Mouse (Mus musculus) lung, postnatal 0 days (tissue): Measurements from ENCODE around the gene Mbnl2. TPM values are rescaled to one million over a fixed set of nuclear protein-coding genes. Genes with fewer than 3 reads are reported as not detected.

Source experiments
- ATAC-seq: fragments of 200-750 bp; cut with Nextera tagmentation; 2 replicates; pipeline ENCODE4 v1.8.0; 2017; ENCODE audit warnings: moderate library complexity
- DNase-seq: peaks from one replicate; pipeline ENCODE4 v3.0.0-alpha.2; 2016; ENCODE audit warnings: low spot score
- H3K27ac ChIP-seq: fragments of 300-500 bp; sonication (generic); 2 replicates; pipeline ENCODE4 v1.5.1; 2014; ENCODE audit warnings: antibody characterized with exemption, mild to moderate bottlenecking, low read length, mixed read lengths
- H3K27me3 ChIP-seq: fragments of 300-500 bp; sonication (generic); replicated peaks from 2 replicates; pipeline ENCODE4 v1.6.1; 2014; ENCODE audit warnings: low read length, mixed read lengths; ENCODE audit not compliant: insufficient read depth
- H3K36me3 ChIP-seq: fragments of 300-500 bp; sonication (generic); 2 replicates; pipeline ENCODE4 v1.6.1; 2014; ENCODE audit warnings: low read length, mixed read lengths; ENCODE audit not compliant: insufficient read depth
- H3K4me1 ChIP-seq: fragments of 300-500 bp; sonication (generic); 2 replicates; pipeline ENCODE4 v1.6.1; 2014; ENCODE audit warnings: antibody characterized with exemption, low read depth, low read length, mixed read lengths; ENCODE audit not compliant: insufficient read depth
- H3K4me2 ChIP-seq: fragments of 300-500 bp; sonication (generic); replicated peaks from 2 replicates; pipeline ENCODE4 v1.6.1; 2014; ENCODE audit warnings: low read depth, mild to moderate bottlenecking, low read length, moderate library complexity, mixed read lengths
- H3K4me3 ChIP-seq: fragments of 300-500 bp; sonication (generic); 2 replicates; pipeline ENCODE4 v1.5.1; 2014; ENCODE audit warnings: low read depth, low read length
- H3K9ac ChIP-seq: fragments of 300-500 bp; sonication (generic); replicated peaks from 2 replicates; pipeline ENCODE4 v1.6.1; 2014; ENCODE audit warnings: low read depth, mild to moderate bottlenecking
- H3K9me3 ChIP-seq: fragments of 300-500 bp; sonication (generic); 2 replicates; pipeline ENCODE4 v1.6.1; 2016; ENCODE audit warnings: low read length, mixed read lengths
- CTCF ChIP-seq: IDR thresholded peaks from 2 replicates; pipeline ENCODE4 v1.5.1; 2016; ENCODE audit warnings: antibody characterized with exemption, mild to moderate bottlenecking
- EP300 ChIP-seq: IDR thresholded peaks from 2 replicates; pipeline ENCODE4 v1.6.1; 2016; ENCODE audit warnings: antibody characterized with exemption, mild to moderate bottlenecking, control low read depth
- WGBS: fragments of 180-500 bp; shearing (Covaris S2); extraction: QIAGEN DNeasy Blood & Tissue Kit; methylation state at CpG from one replicate; pipeline ENCODE4 v1.1.7; 2014; 5-methylcytosine and 5-hydroxymethylcytosine counted together
- polyA plus RNA-seq: library from polyadenylated mRNA; unstranded; fragments of >200 nt; fragmentation: Nextera tagmentation; extraction: Ambion mirVana; gene quantifications from 2 replicates; pipeline ENCODE4 v1.2.1, GENCODE M21; 2015

Mbnl2 gene
- polyA plus RNA-seq, 1 experiment from 2014 or later = 171 TPM

DNA sequence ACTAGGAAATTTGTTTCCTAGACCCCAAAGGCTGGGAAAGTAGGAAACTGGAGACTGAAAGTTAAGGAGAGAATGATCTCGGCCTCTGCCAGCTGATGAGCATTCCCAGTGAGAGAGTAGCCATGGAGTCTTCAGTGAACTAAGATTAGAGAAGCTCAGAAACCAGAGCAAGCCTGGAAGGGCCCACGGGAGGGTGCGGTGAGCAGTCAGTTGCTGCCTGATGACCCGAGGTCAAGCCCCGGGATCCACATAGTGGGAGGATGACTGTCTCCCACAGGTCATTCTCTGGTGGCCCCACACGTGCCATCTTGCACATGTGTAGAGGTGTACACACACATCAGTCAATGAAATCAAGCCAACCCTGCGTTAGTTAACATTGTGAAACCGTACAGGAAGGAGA lies 118.0 kb downstream of the Mbnl2 start:
- TF ChIP-seq CTCF (no peak), EP300 (no peak)
- DNase-seq (no peak), ATAC-seq (no peak)
- Histone ChIP-seq H3K4me3 (no peak overlapping the region), H3K9ac (no peak overlapping the region), H3K9me3 (no peaks in the 10 kb centered on the region), H3K27ac (no peak overlapping the region), H3K36me3 (peaks cover 19% of the 10 kb centered on the region), H3K4me2 (no peak overlapping the region), H3K27me3 (no peaks in the 10 kb centered on the region), H3K4me1 (0 out of 2 replicates have a peak, but pooled peaks cover 4% of the 10 kb centered on the region)
- 81% methylated on average over 8 of the region's 8 CpGs for WGBS

DNA sequence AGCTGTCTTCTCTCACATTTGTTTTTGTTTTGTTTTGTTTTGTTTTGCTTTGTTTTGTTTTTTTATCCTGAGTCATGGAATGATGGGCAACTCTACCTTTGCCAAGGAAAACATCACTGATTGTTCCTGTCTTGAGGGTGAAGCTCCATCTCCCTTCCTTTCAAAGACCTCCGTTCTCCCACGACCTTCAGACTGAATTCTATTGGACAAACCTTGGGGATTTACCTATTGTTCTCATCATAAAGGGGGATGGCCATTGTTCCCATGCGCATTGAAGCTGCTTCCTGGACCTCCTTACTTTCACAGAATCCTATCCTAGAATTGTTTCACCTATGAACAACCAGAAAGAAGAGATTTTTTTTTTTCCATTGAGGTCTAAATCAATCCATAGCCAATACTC lies 118.7 kb downstream of the Mbnl2 start:
- TF ChIP-seq EP300 (no peak), CTCF (no peak)
- Histone ChIP-seq H3K4me2 (no peak overlapping the region), H3K36me3 (peaks cover 19% of the 10 kb centered on the region), H3K27me3 (no peaks in the 10 kb centered on the region), H3K9me3 (no peaks in the 10 kb centered on the region), H3K9ac (no peak overlapping the region), H3K27ac (no peak overlapping the region), H3K4me3 (no peak overlapping the region), H3K4me1 (no peaks in the 10 kb centered on the region)
- 80% methylated on average over 3 of the region's 3 CpGs for WGBS
- DNase-seq (no peak), ATAC-seq (no peak)

DNA sequence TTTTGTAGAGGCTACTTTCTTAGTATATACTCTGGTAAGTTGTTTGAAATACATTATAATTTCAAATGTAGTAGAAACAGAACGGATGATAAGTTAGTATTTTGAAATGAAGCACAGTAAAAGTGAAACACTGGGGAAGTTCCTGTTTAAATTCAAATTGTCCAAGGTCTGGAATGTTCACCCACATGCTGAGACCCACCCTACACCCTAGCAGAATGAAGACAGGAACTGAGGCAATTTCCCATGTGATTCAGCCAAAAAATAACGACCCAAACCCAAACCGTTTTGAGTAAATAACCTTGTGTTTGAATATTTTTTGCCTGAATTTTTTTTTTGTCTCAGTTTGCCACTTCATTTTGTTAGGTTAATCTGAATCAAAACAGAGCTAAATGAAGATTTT lies 119.4 kb downstream of the Mbnl2 start:
- WGBS = 53% methylated on average over 3 of the region's 3 CpGs
- TF ChIP-seq CTCF = no peak
- TF ChIP-seq EP300 = no peak
- H3K9ac ChIP-seq = no peak overlapping the region
- H3K27me3 ChIP-seq = no peaks in the 10 kb centered on the region
- H3K4me1 ChIP-seq = no peaks in the 10 kb centered on the region
- no peak overlapping the region for H3K4me3 ChIP-seq
- no peaks in the 10 kb centered on the region for H3K9me3 ChIP-seq
- H3K36me3 ChIP-seq = peaks cover 21% of the 10 kb centered on the region
- no peak overlapping the region for H3K4me2 ChIP-seq
- ATAC-seq = no peak
- DNase-seq = no peak
- no peak overlapping the region for H3K27ac ChIP-seq

DNA sequence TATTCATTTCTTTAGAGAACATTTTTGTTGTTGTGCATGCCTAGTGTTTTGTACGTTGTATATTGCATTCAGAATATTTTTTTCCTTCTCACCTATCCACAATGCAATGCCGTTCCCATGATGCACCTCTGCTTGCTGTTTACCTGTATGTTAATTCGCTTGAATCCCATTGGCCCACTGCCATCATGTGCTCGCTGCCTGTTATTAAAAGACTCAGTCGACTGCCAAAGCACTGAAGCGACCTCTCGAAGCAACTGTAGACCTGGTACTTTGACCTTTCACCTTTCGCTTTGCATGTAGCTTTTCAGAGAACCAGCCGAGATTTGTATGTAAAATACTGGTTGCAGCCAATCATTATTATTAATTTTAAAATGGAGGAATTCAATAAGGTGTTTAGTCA lies 120.0 kb downstream of the Mbnl2 start:
- Histone ChIP-seq H3K27me3 (no peaks in the 10 kb centered on the region), H3K9me3 (no peaks in the 10 kb centered on the region), H3K27ac (no peak overlapping the region), H3K36me3 (peaks cover 25% of the 10 kb centered on the region), H3K4me1 (no peaks in the 10 kb centered on the region), H3K4me3 (no peak overlapping the region), H3K4me2 (no peak overlapping the region), H3K9ac (no peak overlapping the region)
- TF ChIP-seq EP300 = no peak
- no peak for TF ChIP-seq CTCF
- no peak for ATAC-seq
- WGBS = 84% methylated on average over 9 of the region's 9 CpGs
- no peak for DNase-seq

DNA sequence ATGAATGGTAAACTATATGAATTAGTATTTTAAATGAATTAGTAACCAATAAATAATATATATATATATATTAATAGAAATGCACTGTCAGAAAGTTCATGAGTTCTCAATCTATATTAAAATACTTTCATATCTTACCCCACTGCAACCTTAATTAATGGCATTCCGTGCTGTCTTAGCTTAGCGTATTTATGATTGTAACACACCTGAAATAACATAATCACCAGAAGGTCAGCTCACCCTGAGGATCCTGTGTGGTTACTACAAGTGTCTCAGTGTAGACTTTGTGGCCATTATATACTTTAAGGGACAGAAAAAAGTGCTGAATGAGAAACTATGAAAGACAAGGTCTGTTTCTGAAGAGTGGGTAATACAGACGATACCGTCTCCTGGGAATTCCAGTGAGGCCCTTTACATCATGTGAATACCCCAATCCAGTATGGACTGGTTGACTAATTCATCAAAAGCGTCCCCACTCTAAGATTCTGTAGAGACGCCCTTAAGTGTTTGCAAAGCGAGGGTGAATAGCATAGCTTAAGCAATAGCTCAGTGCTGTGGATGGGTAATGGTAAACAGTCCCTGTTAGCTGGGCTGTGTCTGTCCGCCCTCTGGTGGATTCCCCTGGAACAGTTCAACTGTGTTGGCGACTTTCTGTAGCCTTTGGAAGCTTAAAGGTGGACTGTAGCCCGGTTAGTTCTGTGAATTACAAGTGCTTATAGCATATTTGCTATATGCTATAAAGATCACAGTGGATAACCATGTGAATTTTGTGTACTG lies 122.6 kb downstream of the Mbnl2 start:
- Histone ChIP-seq H3K4me1 (no peaks in the 10 kb centered on the region), H3K9me3 (no peaks in the 10 kb centered on the region), H3K27me3 (no peaks in the 10 kb centered on the region), H3K4me2 (no peak overlapping the region), H3K9ac (no peak overlapping the region), H3K27ac (no peak overlapping the region), H3K4me3 (no peak overlapping the region), H3K36me3 (peaks cover 39% of the 10 kb centered on the region)
- peak; percentile 87 for TF ChIP-seq EP300
- peak; percentile 99 for TF ChIP-seq CTCF
- ATAC-seq = peak; percentile 98
- peak; percentile 95 for DNase-seq
- WGBS = 30% methylated on average over 10 of the region's 10 CpGs

DNA sequence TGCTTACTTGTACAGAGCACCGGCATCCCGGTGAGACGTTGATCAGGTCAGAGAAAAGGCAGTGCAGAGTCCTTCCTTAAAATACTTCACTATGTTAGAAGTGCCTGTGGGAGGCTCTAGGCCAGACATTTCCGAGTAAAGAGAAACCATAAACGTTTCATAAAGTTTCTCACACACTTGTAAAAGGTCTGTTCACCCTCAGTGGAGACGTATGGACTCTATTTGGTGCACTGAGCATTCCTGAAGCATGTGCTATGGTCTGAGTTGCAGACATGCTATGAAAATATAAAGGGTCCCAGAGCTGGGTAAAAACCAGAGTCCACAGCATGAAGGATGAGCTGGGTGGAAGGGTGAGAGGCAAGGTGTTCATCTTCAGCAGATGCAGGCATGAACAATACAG lies 124.1 kb downstream of the Mbnl2 start:
- Histone ChIP-seq H3K9ac (no peak overlapping the region), H3K4me2 (no peak overlapping the region), H3K36me3 (peaks cover 39% of the 10 kb centered on the region), H3K27me3 (no peaks in the 10 kb centered on the region), H3K27ac (no peak overlapping the region), H3K4me1 (no peaks in the 10 kb centered on the region), H3K9me3 (no peaks in the 10 kb centered on the region), H3K4me3 (no peak overlapping the region)
- DNase-seq = no peak
- WGBS = 73% methylated on average over 6 of the region's 6 CpGs
- TF ChIP-seq CTCF (no peak), EP300 (no peak)
- no peak for ATAC-seq
